10 mouse cellular contexts compared by ENCODE assay signal in the genomic region with DNA sequence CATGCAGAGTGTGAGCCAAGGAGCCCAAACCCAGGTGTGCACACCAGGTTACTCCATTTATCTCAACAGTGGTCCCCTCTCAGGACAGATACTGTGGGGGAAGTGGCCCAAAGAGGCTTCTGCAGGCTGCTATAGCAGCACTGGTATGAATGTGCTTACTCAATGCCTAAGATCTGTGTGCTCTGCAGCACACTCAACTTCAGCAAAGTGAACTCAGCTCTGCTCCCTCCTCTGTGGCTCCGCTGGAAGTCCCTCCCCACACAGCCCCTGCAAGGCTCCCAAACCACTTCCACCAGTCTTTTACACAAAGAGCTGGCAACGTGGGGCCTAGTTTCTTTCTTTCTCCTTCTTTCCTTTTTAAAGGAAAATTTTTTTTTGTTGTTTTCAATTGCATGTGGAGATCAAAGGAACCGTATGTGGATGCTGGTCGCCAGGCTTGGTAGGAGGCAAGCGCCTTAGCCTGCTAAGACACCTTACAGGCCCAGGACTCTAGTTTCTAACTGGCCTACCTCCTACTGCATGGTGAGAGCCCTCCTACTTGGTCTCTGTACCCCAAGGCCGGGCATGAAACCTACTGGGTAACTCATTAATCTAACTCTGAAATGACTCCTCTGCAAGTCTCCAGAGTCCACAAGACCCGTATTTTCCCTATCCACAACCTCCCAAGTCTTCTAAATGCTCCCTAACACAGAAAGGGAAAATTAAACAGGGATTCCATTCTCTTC. TPM values are rescaled to one million over a fixed set of nuclear protein-coding genes. Genes with fewer than 3 reads are reported as not detected.
A peak's percentile ranks its signal among the peaks of the same experiment; 100 is the strongest.
DNase-seq lines count a peak whose midpoint lies in the region; ATAC-seq and TF ChIP-seq lines count a peak whose summit lies in the region.
"Had no signal": no experiment of that assay in that cellular context is flagged by ENCODE, and none has a peak within 500 bp of the region (broad histone marks: within the 10 kb centered on the region; RNA-seq: fewer than 3 reads in every experiment).

No protein-coding gene starts in this region.

- no peak for TF ChIP-seq CTCF in lung, embryonic 14.5 days (IDR thresholded peaks at IDR 0.05; ENCODE audit: low read depth)

- WGBS in lung, embryonic 14.5 days, result 36% methylated on average over 7 of the region's 7 CpGs
- WGBS in intestine, embryonic 16.5 days, result 46% methylated on average over 7 of the region's 7 CpGs
- 58% methylated on average over 7 of the region's 7 CpGs for WGBS in liver, embryonic 12.5 days (ENCODE audit: insufficient replicate concordance)

- no peaks in the 10 kb centered on the region for H3K36me3 ChIP-seq in lung, embryonic 14.5 days (ENCODE audit: insufficient read depth)
- no peaks in the 10 kb centered on the region for H3K36me3 ChIP-seq in intestine, embryonic 16.5 days (ENCODE audit: control insufficient read depth, insufficient read depth, low read length)
- no peaks in the 10 kb centered on the region for H3K36me3 ChIP-seq in liver, embryonic 12.5 days
- H3K36me3 ChIP-seq: limb, embryonic 12.5 days had no signal

- H3K9me3 ChIP-seq in lung, embryonic 14.5 days (ENCODE audit: low read depth, low read length), result no peaks in the 10 kb centered on the region
- H3K9me3 ChIP-seq in intestine, embryonic 16.5 days (ENCODE audit: control insufficient read depth, low read length), result no peaks in the 10 kb centered on the region
- no peaks in the 10 kb centered on the region for H3K9me3 ChIP-seq in liver, embryonic 12.5 days (replicated peaks)
- H3K9me3 ChIP-seq: limb, embryonic 12.5 days had no signal

- no peaks in the 10 kb centered on the region for H3K27me3 ChIP-seq in lung, embryonic 14.5 days (ENCODE audit: insufficient read depth, low read length)
- H3K27me3 ChIP-seq in intestine, embryonic 16.5 days (replicated peaks; ENCODE audit: control insufficient read depth, insufficient read depth, low read length), result no peaks in the 10 kb centered on the region
- no peaks in the 10 kb centered on the region for H3K27me3 ChIP-seq in liver, embryonic 12.5 days (replicated peaks)
- H3K27me3 ChIP-seq: limb, embryonic 12.5 days had no signal

- no peak for ATAC-seq in lung, embryonic 14.5 days (ENCODE audit: insufficient read depth)
- peak; percentile 75 for ATAC-seq in intestine, embryonic 16.5 days
- ATAC-seq in liver, embryonic 12.5 days, result peak; percentile 28; the same call in 1 of the 2 replicates

- peaks cover 6% of the 10 kb centered on the region; the same call in 1 of the 2 replicates for H3K4me1 ChIP-seq in lung, embryonic 14.5 days (ENCODE audit: insufficient read depth)
- H3K4me1 ChIP-seq in intestine, embryonic 16.5 days (ENCODE audit: control insufficient read depth, insufficient read depth, low read length), result peaks cover 36% of the 10 kb centered on the region
- peaks cover 49% of the 10 kb centered on the region for H3K4me1 ChIP-seq in liver, embryonic 12.5 days

- H3K9ac ChIP-seq in lung, embryonic 14.5 days, result no peak overlapping the region
- peak overlapping the region; percentile 12 for H3K9ac ChIP-seq in intestine, embryonic 16.5 days (ENCODE audit: low read depth, low read length)
- H3K9ac ChIP-seq in liver, embryonic 12.5 days, result 0 out of 2 replicates have a peak overlapping the region, but pooled peaks have one; percentile 18
- H3K9ac ChIP-seq: limb, embryonic 12.5 days had no signal

- peak overlapping the region; percentile 72; the same call in 1 of the 2 replicates for H3K27ac ChIP-seq in lung, embryonic 14.5 days (ENCODE audit: low read depth)
- peak overlapping the region; percentile 95 for H3K27ac ChIP-seq in intestine, embryonic 16.5 days (ENCODE audit: low read length)
- peak overlapping the region; percentile 61 for H3K27ac ChIP-seq in liver, embryonic 12.5 days
- H3K27ac ChIP-seq: limb, embryonic 12.5 days had no signal

- no peak overlapping the region for H3K4me2 ChIP-seq in lung, embryonic 14.5 days
- 0 out of 2 replicates have a peak overlapping the region, but pooled peaks have one; percentile 3 for H3K4me2 ChIP-seq in intestine, embryonic 16.5 days (ENCODE audit: low read depth, low read length)
- no peak overlapping the region for H3K4me2 ChIP-seq in liver, embryonic 12.5 days
- H3K4me2 ChIP-seq: limb, embryonic 12.5 days had no signal

- peak; percentile 31 for DNase-seq in lung, embryonic 14.5 days
- DNase-seq in lung, adult 18-20 months, result no peak
- peak; percentile 72 for DNase-seq in thymus, postnatal 25 days
- DNase-seq in cerebellum, adult 11 months, result no peak
- DNase-seq in gastrocnemius, postnatal 14 days, result no peak
- no peak for DNase-seq in frontal cortex, adult 2 months (ENCODE audit: extremely low spot score in 1 of 2, low spot score in 1 of 2)

- intact Hi-C loops in gastrocnemius, postnatal 14 days (cut with DNase I; ENCODE audit: low total_unique reads), result no loop called here

- no peak overlapping the region for H3K4me3 ChIP-seq in lung, embryonic 14.5 days (ENCODE audit: low read depth, low read length)
- no peak overlapping the region for H3K4me3 ChIP-seq in intestine, embryonic 16.5 days (ENCODE audit: low read length)
- H3K4me3 ChIP-seq in liver, embryonic 12.5 days, result no peak overlapping the region
- H3K4me3 ChIP-seq: erythroblast, embryonic 14.5 days; limb, embryonic 12.5 days had no signal

RNA-seq across cellular contexts. Expression of gene Tbc1d14, which starts 35.3 kb away (rescaled TPM):
- polyA plus RNA-seq in lung, embryonic 14.5 days (2014; fragmentation: Nextera tagmentation; extraction: Ambion mirVana), result 31.1 and 31.3 TPM in 2 replicates
- 30.7 and 34.0 TPM in 2 replicates for polyA plus RNA-seq in intestine, embryonic 16.5 days (2015; fragmentation: Nextera tagmentation; extraction: Ambion mirVana)
- 15.4 and 15.7 TPM in 2 replicates for polyA plus RNA-seq in liver, embryonic 12.5 days (2016; fragmentation: Nextera tagmentation; extraction: Ambion mirVana)
- total RNA-seq in gastrocnemius, postnatal 14 days (2021), result 10 to 100 TPM; 13.9 to 14.6 TPM
- 58.8 and 59.8 TPM in 2 replicates for polyA plus RNA-seq in frontal cortex, adult 2 months (2012; rRNA removed)

Comparison
In these comparisons a context has a peak if more than half of its experiments do, and no peak if none do; other contexts are left out.
1. DNase-seq: peak in lung, embryonic 14.5 days (single experiment) and thymus, postnatal 25 days (single experiment); none in lung, adult 18-20 months (0 of 2), cerebellum, adult 11 months (single experiment), gastrocnemius, postnatal 14 days (single experiment) and frontal cortex, adult 2 months (0 of 2).
2. Peak in every context shown above with its lines, with median percentiles within 50 percentile points of each other: H3K27ac ChIP-seq.